Mouse (Mus musculus) stomach, embryonic 15.5 days (tissue): Measurements from ENCODE around the gene Proser2. TPM values are rescaled to one million over a fixed set of nuclear protein-coding genes. Genes with fewer than 3 reads are reported as not detected.
"Not testable (repeated sequence)": the region's sequence is repeated elsewhere in the genome, so short reads cannot be mapped to it uniquely, and the experiment has no call there.

Experiments used
- ATAC-seq: fragments of 200-750 bp; cut with Nextera tagmentation; 2 replicates; pipeline ENCODE4 v1.8.0; 2017; ENCODE audit warnings: low read depth, moderate number of reproducible peaks, moderate TSS enrichment; ENCODE audit not compliant: insufficient read depth, low FRiP score
- H3K27ac ChIP-seq: fragments of 300-500 bp; sonication (generic); 2 replicates; pipeline ENCODE4 v1.5.1; 2015; ENCODE audit warnings: mild to moderate bottlenecking, inconsistent platforms
- H3K27me3 ChIP-seq: fragments of 300-500 bp; sonication (generic); replicated peaks from 2 replicates; pipeline ENCODE4 v1.6.1; 2015; ENCODE audit warnings: inconsistent platforms
- H3K36me3 ChIP-seq: fragments of 300-500 bp; sonication (generic); 2 replicates; pipeline ENCODE4 v1.6.1; 2015; ENCODE audit warnings: inconsistent platforms
- H3K4me1 ChIP-seq: fragments of 300-500 bp; sonication (generic); 2 replicates; pipeline ENCODE4 v1.6.1; 2015; ENCODE audit warnings: inconsistent platforms
- H3K4me2 ChIP-seq: fragments of 300-500 bp; sonication (generic); 2 replicates; pipeline ENCODE4 v1.6.1; 2015; ENCODE audit warnings: mild to moderate bottlenecking, inconsistent platforms
- H3K4me3 ChIP-seq: fragments of 300-500 bp; sonication (generic); replicated peaks from 2 replicates; pipeline ENCODE4 v1.5.1; 2015; ENCODE audit warnings: inconsistent platforms
- H3K9ac ChIP-seq: fragments of 300-500 bp; sonication (generic); 2 replicates; pipeline ENCODE4 v1.6.1; 2015; ENCODE audit warnings: inconsistent platforms
- H3K9me3 ChIP-seq: fragments of 300-500 bp; sonication (generic); 2 replicates; pipeline ENCODE4 v1.6.1; 2016; ENCODE audit warnings: inconsistent platforms
- WGBS: fragments of 180-500 bp; shearing (Covaris S2); methylation state at CpG from one replicate; pipeline ENCODE4 v1.1.7; 2015; 5-methylcytosine and 5-hydroxymethylcytosine counted together
- polyA plus RNA-seq: library from polyadenylated mRNA; unstranded; fragments of >200 nt; fragmentation: Nextera tagmentation; extraction: Ambion mirVana; gene quantifications from 2 replicates; pipeline ENCODE4 v1.2.1, GENCODE M21; 2015

The Proser2 gene
- polyA plus RNA-seq, 1 experiment from 2014 or later, result 29.0 TPM

DNA sequence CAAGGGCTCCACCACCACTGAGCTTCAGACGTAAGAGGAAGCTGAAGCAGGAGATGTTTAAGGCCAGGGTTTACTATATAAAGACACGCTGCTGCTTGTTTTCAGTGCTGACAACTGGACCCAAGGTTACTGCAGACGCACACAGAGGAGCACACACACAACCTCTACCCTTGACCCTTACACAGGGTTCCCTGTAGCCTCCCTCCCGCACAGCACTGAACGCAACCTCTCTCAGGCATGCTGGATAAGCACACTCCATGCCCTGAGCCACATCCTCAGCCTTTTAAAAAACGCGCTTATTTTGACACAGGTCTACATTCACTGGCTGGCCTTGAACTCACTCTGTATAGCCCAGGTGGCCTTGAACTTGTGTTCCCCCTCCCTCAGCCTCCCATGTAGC is 7.0 kb downstream of the Proser2 start:
- Histone ChIP-seq H3K9me3 (no peaks in the 10 kb centered on the region), H3K9ac (no peak overlapping the region), H3K4me1 (0 out of 2 replicates have a peak, but pooled peaks cover 5% of the 10 kb centered on the region), H3K36me3 (no peaks in the 10 kb centered on the region), H3K27me3 (0 out of 2 replicates have a peak, but pooled peaks cover 2% of the 10 kb centered on the region), H3K27ac (no peak overlapping the region), H3K4me3 (no peak overlapping the region), H3K4me2 (no peak overlapping the region)
- no peak for ATAC-seq
- WGBS, result 73% methylated on average over 7 of the region's 7 CpGs

DNA sequence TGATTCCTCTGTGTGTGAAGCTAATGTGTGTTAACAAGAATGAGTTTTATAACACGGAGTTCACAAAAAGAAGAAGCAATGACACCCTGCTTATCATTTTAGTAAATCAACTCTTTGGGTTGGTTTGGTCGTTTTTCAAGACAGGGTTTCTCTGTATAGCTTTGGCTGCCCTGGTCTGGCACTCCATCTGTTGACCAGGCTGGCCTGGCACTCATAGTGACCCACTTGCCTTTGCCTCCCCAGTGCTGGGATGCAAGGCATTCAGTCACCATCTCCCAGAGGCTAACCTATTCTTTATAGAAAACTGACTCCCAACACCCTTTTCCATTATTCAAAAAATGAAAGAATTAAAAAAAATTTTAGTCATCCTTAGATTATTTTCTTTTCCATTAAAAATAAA is 8.9 kb downstream of the Proser2 start:
- Histone ChIP-seq H3K9ac (no peak overlapping the region), H3K4me1 (0 out of 2 replicates have a peak, but pooled peaks cover 5% of the 10 kb centered on the region), H3K9me3 (no peaks in the 10 kb centered on the region), H3K27ac (no peak overlapping the region), H3K36me3 (no peaks in the 10 kb centered on the region), H3K4me2 (no peak overlapping the region), H3K27me3 (no peaks in the 10 kb centered on the region), H3K4me3 (no peak overlapping the region)
- WGBS, result 77% methylated on average over 2 of the region's 2 CpGs
- no peak for ATAC-seq

DNA sequence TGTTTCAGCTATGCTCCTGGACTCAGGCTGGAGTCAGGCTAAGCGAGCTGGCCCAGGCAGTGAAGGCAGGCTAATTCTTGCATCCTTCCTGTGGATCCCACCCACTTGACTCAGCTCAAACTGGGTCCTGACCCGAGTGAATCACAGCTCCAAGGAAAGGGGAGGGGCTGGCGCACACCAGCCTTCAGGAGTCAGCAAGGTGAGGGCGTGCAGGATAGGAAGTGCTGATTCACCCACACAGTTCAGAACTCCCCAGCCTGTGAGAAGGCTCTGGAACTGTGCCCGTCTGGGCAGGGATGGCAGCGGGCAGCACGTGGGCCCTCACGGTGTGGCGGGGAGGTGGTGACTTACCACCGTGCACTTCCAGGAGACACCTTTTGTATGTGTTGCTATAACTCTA is 11.8 kb downstream of the Proser2 start:
- H3K4me3 ChIP-seq, result no peak overlapping the region
- no peaks in the 10 kb centered on the region for H3K36me3 ChIP-seq
- 0 out of 2 replicates have a peak, but pooled peaks cover 5% of the 10 kb centered on the region for H3K4me1 ChIP-seq
- H3K27me3 ChIP-seq, result no peaks in the 10 kb centered on the region
- WGBS, result 60% methylated on average over 10 of the region's 10 CpGs
- no peak overlapping the region for H3K9ac ChIP-seq
- ATAC-seq, result peak; percentile 80
- H3K4me2 ChIP-seq, result peak overlapping the region; percentile 5; the same call in 1 of the 2 replicates
- H3K27ac ChIP-seq, result peak overlapping the region; percentile 57
- no peaks in the 10 kb centered on the region for H3K9me3 ChIP-seq

DNA sequence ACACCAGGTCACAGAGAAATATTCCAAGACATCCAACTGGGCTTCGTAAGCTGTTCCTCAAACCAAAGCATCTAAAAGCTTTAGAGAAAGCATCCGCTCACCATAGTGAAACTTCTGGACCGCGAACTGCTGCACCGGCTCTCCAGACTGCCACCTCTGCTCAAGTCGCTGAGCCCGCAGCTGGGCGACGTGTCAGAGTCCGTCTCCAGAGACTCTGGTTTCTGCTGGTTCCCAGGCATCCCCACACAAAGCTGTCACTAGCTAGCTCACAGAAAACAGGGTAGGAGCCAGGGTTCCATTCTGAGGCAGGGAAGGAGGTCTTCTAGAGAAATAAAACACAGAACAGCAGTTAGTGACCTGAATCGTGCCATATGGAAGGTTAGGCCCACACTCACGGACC is 16.2 kb downstream of the Proser2 start:
- no peaks in the 10 kb centered on the region for H3K27me3 ChIP-seq
- no peak overlapping the region for H3K4me3 ChIP-seq
- ATAC-seq, result no peak
- no peak overlapping the region for H3K9ac ChIP-seq
- 91% methylated on average over 12 of the region's 12 CpGs for whole genome bisulfite sequencing
- H3K36me3 ChIP-seq, result no peaks in the 10 kb centered on the region
- H3K4me2 ChIP-seq, result no peak overlapping the region
- no peaks in the 10 kb centered on the region for H3K9me3 ChIP-seq
- 0 out of 2 replicates have a peak, but pooled peaks cover 5% of the 10 kb centered on the region for H3K4me1 ChIP-seq
- no peak overlapping the region for H3K27ac ChIP-seq

DNA sequence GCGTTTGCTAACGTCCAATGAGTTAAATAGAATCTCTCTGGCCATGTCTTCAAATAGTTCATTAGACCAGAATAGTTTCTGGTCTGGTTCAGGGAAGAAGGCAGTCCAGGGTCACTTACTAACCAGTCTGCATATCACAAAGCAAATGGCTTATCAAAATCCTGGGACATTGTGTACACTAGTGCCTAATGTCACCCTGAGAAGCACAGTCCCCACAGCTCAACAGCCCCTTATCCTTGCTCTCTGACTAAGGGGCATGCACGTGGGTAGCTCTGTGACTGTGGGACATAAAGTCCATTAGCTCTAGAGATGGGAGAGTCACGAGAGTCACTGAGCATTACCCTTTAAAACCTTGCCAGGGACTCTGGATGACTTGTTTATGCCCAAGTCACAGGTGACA is 17.4 kb downstream of the Proser2 start:
- Histone ChIP-seq H3K9ac (no peak overlapping the region), H3K27ac (no peak overlapping the region), H3K4me2 (no peak overlapping the region), H3K9me3 (no peaks in the 10 kb centered on the region), H3K4me3 (no peak overlapping the region), H3K27me3 (no peaks in the 10 kb centered on the region), H3K4me1 (no peaks in the 10 kb centered on the region), H3K36me3 (no peaks in the 10 kb centered on the region)
- WGBS, result 67% methylated on average over 4 of the region's 4 CpGs
- ATAC-seq, result peak; percentile 56; the same call in 1 of the 2 replicates

DNA sequence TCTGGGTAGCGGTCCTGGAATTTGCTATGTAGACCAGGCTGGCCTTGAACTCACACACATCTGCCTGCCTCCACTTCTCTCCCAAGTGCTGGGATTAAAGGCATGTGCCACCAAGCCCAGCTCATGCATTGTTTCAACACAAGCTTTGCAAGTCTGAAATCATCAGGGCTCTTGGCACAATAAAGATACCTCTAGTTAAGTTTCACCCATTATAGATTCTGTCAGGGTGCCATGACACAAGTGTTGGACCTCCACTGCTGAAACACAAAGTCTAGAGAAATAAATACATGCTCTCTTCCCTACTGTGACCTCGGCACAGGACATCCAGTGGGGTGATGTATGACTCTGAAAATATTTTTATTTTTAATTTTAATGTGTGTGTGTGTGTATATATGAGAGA is 24.6 kb downstream of the Proser2 start:
- Histone ChIP-seq H3K27me3 (0 out of 2 replicates have a peak, but pooled peaks cover 7% of the 10 kb centered on the region), H3K4me2 (no peak overlapping the region), H3K4me3 (no peak overlapping the region), H3K9me3 (no peaks in the 10 kb centered on the region), H3K27ac (no peak overlapping the region), H3K4me1 (peaks cover 6% of the 10 kb centered on the region), H3K9ac (no peak overlapping the region), H3K36me3 (no peaks in the 10 kb centered on the region)
- 82% methylated on average over 2 of the region's 2 CpGs for WGBS
- no peak for ATAC-seq

DNA sequence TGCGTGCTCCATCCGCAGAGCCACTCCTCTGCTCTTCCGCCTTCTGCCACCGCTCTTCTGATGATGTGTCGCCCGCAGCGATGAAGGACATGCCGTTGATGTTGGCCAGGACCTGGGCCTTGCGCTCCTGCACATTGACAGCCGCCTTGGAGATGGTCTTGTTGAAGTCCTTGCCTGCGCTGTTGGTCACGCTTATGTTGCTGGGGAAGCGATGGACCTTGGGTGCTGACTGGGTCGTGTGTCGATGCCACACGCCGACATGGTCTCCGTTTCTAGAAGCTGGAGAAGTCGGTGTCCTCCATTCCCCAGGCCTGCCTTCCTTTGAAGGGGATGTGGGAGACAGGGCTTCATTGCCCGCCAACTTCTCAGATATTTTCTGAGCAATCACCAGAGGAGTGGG is 29.3 kb downstream of the Proser2 start:
- WGBS, result 41% methylated on average over 20 of the region's 20 CpGs
- Histone ChIP-seq H3K36me3 (no peaks in the 10 kb centered on the region), H3K27me3 (0 out of 2 replicates have a peak, but pooled peaks cover 7% of the 10 kb centered on the region), H3K9ac (no peak overlapping the region), H3K27ac (no peak overlapping the region), H3K4me1 (peaks cover 11% of the 10 kb centered on the region), H3K4me3 (peak overlapping the region; percentile 44), H3K9me3 (no peaks in the 10 kb centered on the region), H3K4me2 (peak overlapping the region; percentile 88)
- ATAC-seq, result no peak

DNA sequence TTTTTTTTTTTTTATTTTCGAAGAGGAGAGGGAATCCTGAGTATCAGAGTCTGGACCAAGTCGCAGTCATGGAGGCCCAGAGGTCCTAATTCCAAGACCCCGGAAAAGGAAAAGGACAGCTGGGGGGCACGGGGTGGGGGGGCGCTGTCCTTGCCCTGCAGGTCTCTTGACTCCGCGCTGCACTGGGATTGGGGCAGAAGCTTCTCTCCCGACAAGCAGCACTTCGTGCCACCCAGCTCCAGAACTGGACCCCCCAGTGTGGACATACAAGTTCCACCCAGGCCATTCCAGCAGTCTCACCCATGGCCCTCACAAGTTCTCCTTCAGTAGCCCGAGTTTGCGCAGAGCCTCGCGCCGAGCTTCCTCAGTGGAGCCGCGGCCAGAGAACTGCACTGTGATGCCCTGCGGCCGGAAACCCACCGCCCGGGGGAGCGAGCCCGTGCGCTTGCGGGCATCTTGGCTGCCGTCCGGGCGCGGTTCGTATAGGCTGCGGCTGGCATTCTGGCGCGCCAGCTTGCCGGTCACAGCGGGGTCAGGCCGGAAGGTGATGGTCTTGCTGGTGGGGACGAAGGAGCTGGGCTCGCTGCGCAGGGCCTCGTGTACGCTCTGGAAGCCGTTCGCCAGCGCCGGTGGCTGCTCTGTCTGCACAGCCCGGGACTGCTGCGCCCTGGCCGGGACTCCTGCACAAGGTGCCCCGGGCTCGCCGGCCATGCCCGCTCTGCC is 29.8 kb downstream of the Proser2 start:
- Histone ChIP-seq H3K4me1 (peaks cover 11% of the 10 kb centered on the region), H3K9me3 (no peaks in the 10 kb centered on the region), H3K27ac (peak overlapping the region; percentile 32; the same call in 1 of the 2 replicates), H3K27me3 (0 out of 2 replicates have a peak, but pooled peaks cover 7% of the 10 kb centered on the region), H3K36me3 (no peaks in the 10 kb centered on the region), H3K4me3 (peak overlapping the region; percentile 44), H3K4me2 (peak overlapping the region; percentile 88), H3K9ac (peak overlapping the region; percentile 8; the same call in 1 of the 2 replicates)
- ATAC-seq, result peak; percentile 36; the same call in 1 of the 2 replicates
- WGBS, result 17% methylated on average over 51 of the region's 51 CpGs

DNA sequence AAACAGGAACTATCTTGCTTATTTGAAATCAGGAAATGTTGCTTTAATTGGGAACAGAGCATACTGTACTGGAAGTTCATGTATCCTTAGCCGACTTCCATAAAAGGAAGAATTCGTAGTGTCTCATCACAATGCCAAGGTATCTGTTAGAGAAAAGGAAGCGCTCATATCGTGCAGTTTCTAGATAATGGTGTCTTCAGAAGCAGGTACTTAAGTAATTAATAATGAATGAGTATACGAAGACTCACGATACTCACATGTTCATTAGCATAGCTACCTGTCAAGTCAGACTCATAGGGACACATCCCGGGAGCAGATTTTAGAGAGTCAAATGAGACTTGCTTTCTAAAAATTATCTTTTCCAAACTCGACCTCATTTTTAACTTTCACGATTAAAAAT is 30.6 kb downstream of the Proser2 start:
- no peak overlapping the region for H3K4me3 ChIP-seq
- WGBS, result 68% methylated on average over 9 of the region's 9 CpGs
- H3K9ac ChIP-seq, result no peak overlapping the region
- H3K27ac ChIP-seq, result peak overlapping the region; percentile 71; the same call in 1 of the 2 replicates
- no peak for ATAC-seq
- no peak overlapping the region for H3K4me2 ChIP-seq
- 0 out of 2 replicates have a peak, but pooled peaks cover 7% of the 10 kb centered on the region for H3K27me3 ChIP-seq
- no peaks in the 10 kb centered on the region for H3K9me3 ChIP-seq
- peaks cover 11% of the 10 kb centered on the region for H3K4me1 ChIP-seq
- H3K36me3 ChIP-seq, result no peaks in the 10 kb centered on the region

DNA sequence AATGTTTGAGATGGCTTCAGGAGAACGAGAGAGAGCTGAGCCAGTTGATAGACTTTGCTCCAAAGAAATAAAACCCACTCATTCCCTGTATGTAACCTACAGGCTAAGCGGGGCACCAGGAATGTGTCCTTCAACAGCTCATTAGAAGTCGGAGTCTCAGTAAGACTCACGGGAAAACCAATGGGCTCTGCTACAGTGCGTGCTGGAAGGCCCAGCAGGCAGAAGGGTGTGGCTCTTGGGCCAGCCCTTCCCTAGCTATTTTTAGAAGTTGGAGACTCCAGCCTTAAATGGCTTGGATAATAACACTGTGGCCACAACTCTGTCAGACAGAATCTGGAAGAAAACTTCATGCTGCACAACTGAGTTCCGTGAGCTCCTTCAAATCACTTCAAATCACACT is 31.1 kb downstream of the Proser2 start:
- H3K4me1 ChIP-seq, result peaks cover 11% of the 10 kb centered on the region
- no peaks in the 10 kb centered on the region for H3K9me3 ChIP-seq
- 28% methylated on average over 6 of the region's 6 CpGs for WGBS
- 0 out of 2 replicates have a peak, but pooled peaks cover 7% of the 10 kb centered on the region for H3K27me3 ChIP-seq
- H3K9ac ChIP-seq, result no peak overlapping the region
- H3K4me2 ChIP-seq, result peak overlapping the region; percentile 6; the same call in 1 of the 2 replicates
- H3K36me3 ChIP-seq, result no peaks in the 10 kb centered on the region
- peak; percentile 69 for ATAC-seq
- H3K27ac ChIP-seq, result peak overlapping the region; percentile 71
- H3K4me3 ChIP-seq, result no peak overlapping the region

DNA sequence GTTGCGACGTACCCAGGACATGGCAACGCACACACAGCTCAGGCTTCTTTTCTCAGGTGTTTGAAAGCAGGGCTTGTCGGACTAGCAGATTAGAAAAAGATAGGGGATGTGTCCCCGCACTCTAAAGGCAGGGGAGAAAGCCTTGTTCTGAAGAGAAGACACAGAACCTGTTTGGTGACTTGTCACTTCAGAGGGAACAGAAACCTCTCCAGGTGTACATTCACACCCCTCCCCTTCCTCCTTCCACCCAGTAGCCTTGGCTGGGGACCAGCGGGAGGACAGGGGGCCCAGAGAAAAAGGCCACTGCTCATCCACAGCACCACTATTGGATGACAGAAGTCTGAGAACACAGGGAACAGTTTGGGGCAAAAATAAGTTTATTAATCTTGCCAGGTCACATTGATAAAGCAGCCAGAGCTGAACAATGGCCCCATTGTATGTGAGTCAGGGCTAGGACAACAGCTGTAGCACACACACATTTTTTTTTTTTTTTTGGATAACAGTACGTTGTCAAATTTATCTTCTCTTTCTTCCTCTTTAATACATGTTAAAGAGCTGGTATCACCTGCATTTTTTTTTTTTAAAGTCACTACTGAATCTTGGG is 32.8 kb downstream of the Proser2 start:
- WGBS, result 46% methylated on average over 7 of the region's 7 CpGs

DNA sequence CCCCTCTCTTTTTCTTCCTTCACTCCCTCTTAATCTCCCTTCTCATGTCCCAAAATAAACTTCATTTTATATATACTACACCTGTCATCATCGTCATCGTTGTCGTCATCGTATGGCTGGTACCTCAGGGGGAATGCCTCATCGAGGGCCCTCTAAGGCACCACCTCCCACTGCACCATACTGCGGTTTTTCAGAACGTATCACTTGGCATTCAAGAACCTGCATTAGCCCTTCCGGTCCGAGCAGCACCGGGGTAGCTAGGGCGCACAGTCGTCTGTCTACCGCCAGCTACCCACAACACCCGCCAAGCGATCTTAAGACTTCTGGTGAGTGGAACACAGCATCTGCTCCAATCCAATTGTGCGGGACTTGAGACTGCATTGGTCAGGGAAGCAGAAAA is 40.1 kb downstream of the Proser2 start:
- not testable (repeated sequence) for H3K4me2 ChIP-seq, H3K36me3 ChIP-seq, ATAC-seq, H3K4me3 ChIP-seq, H3K27me3 ChIP-seq, H3K4me1 ChIP-seq, H3K9me3 ChIP-seq, H3K27ac ChIP-seq, H3K9ac ChIP-seq
- 81% methylated on average over 16 of the region's 16 CpGs for WGBS

More for the DNA sequence above, 32.8 kb downstream of the Proser2 start:
- Histone ChIP-seq H3K36me3 (no peaks in the 10 kb centered on the region), H3K4me1 (peaks cover 11% of the 10 kb centered on the region), H3K27ac (peak overlapping the region; percentile 83), H3K4me2 (0 out of 2 replicates have a peak overlapping the region, but pooled peaks have one; percentile 6), H3K4me3 (no peak overlapping the region), H3K9ac (no peak overlapping the region), H3K27me3 (0 out of 2 replicates have a peak, but pooled peaks cover 7% of the 10 kb centered on the region), H3K9me3 (no peaks in the 10 kb centered on the region)
- peak; percentile 86 for ATAC-seq
